Mouse (Mus musculus) liver, embryonic 12.5 days (tissue): ENCODE data around the gene Xylt1. TPM values are rescaled to one million over a fixed set of nuclear protein-coding genes. Genes with fewer than 3 reads are reported as not detected.

ENCODE experiments used
- ATAC-seq: fragments of 200-750 bp; cut with Nextera tagmentation; 2 replicates; pipeline ENCODE4 v1.8.0; 2017; ENCODE audit warnings: moderate number of reproducible peaks, mild to moderate bottlenecking, moderate library complexity
- H3K27ac ChIP-seq: fragments of 300-500 bp; sonication (generic); 2 replicates; pipeline ENCODE4 v1.5.1; 2016; ENCODE audit warnings: mild to moderate bottlenecking
- H3K27me3 ChIP-seq: fragments of 300-500 bp; sonication (generic); replicated peaks from 2 replicates; pipeline ENCODE4 v1.6.1; 2016; ENCODE audit warnings: mild to moderate bottlenecking, moderate library complexity
- H3K36me3 ChIP-seq: fragments of 300-500 bp; sonication (generic); 2 replicates; pipeline ENCODE4 v1.6.1; 2016; ENCODE audit warnings: mild to moderate bottlenecking, moderate library complexity
- H3K4me1 ChIP-seq: fragments of 300-500 bp; sonication (generic); 2 replicates; pipeline ENCODE4 v1.6.1; 2016
- H3K4me2 ChIP-seq: fragments of 300-500 bp; sonication (generic); 2 replicates; pipeline ENCODE4 v1.6.1; 2016; ENCODE audit warnings: mild to moderate bottlenecking, moderate library complexity
- H3K4me3 ChIP-seq: fragments of 300-500 bp; sonication (generic); 2 replicates; pipeline ENCODE4 v1.5.1; 2016; ENCODE audit warnings: mild to moderate bottlenecking, moderate library complexity
- H3K9ac ChIP-seq: fragments of 300-500 bp; sonication (generic); 2 replicates; pipeline ENCODE4 v1.6.1; 2016; ENCODE audit warnings: mild to moderate bottlenecking, moderate library complexity
- H3K9me3 ChIP-seq: fragments of 300-500 bp; sonication (generic); replicated peaks from 2 replicates; pipeline ENCODE4 v1.6.1; 2016; ENCODE audit warnings: mild to moderate bottlenecking, moderate library complexity
- WGBS: fragments of 180-500 bp; shearing (Covaris S2); methylation state at CpG from one replicate; pipeline ENCODE4 v1.1.7; 2016; ENCODE audit not compliant: insufficient replicate concordance; 5-methylcytosine and 5-hydroxymethylcytosine counted together
- polyA plus RNA-seq: library from polyadenylated mRNA; unstranded; fragments of >200 nt; fragmentation: Nextera tagmentation; extraction: Ambion mirVana; gene quantifications from 2 replicates; pipeline ENCODE4 v1.2.1, GENCODE M21; 2016

Gene Xylt1
- polyA plus RNA-seq, 1 experiment from 2014 or later = 0.58 TPM

- no peak for ATAC-seq
- Histone ChIP-seq H3K4me1 (no peaks in the 10 kb centered on the region), H3K27ac (no peak overlapping the region), H3K27me3 (no peaks in the 10 kb centered on the region), H3K9me3 (no peaks in the 10 kb centered on the region), H3K36me3 (no peaks in the 10 kb centered on the region), H3K9ac (no peak overlapping the region), H3K4me2 (no peak overlapping the region), H3K4me3 (no peak overlapping the region)
- WGBS = 60% methylated on average over 4 of the region's 4 CpGs
Measured at GRCm38 (mm10) chr7:117424841-117425240, 44.1 kb downstream of the Xylt1 start.

GRCm38 (mm10) chr7:117426366-117426765, 45.6 kb downstream of the Xylt1 start:
- no peaks in the 10 kb centered on the region for H3K27me3 ChIP-seq
- H3K36me3 ChIP-seq = no peaks in the 10 kb centered on the region
- no peak overlapping the region for H3K4me2 ChIP-seq
- ATAC-seq = no peak
- no peaks in the 10 kb centered on the region for H3K9me3 ChIP-seq
- no peaks in the 10 kb centered on the region for H3K4me1 ChIP-seq
- 68% methylated on average over 4 of the region's 4 CpGs for WGBS
- H3K4me3 ChIP-seq = no peak overlapping the region
- no peak overlapping the region for H3K27ac ChIP-seq
- no peak overlapping the region for H3K9ac ChIP-seq

GRCm38 (mm10) chr7:117428690-117429224, 48.0 kb downstream of the Xylt1 start:
- H3K4me1 ChIP-seq = no peaks in the 10 kb centered on the region
- H3K4me3 ChIP-seq = no peak overlapping the region
- H3K27ac ChIP-seq = no peak overlapping the region
- no peaks in the 10 kb centered on the region for H3K36me3 ChIP-seq
- no peaks in the 10 kb centered on the region for H3K27me3 ChIP-seq
- no peak overlapping the region for H3K4me2 ChIP-seq
- ATAC-seq = peak; percentile 35; the same call in 1 of the 2 replicates
- H3K9ac ChIP-seq = no peak overlapping the region
- WGBS = 32% methylated on average over 8 of the region's 8 CpGs
- no peaks in the 10 kb centered on the region for H3K9me3 ChIP-seq

- ATAC-seq = no peak
- Histone ChIP-seq H3K4me3 (no peak overlapping the region), H3K27ac (no peak overlapping the region), H3K9ac (no peak overlapping the region), H3K4me1 (0 out of 2 replicates have a peak, but pooled peaks cover 3% of the 10 kb centered on the region), H3K9me3 (no peaks in the 10 kb centered on the region), H3K4me2 (no peak overlapping the region), H3K36me3 (no peaks in the 10 kb centered on the region), H3K27me3 (no peaks in the 10 kb centered on the region)
- WGBS = 74% methylated on average over 5 of the region's 5 CpGs
Measured at GRCm38 (mm10) chr7:117429483-117429882, 48.7 kb downstream of the Xylt1 start.

GRCm38 (mm10) chr7:117429895-117430294, 49.1 kb downstream of the Xylt1 start:
- 72% methylated on average over 3 of the region's 3 CpGs for WGBS
- no peak overlapping the region for H3K4me3 ChIP-seq
- no peak overlapping the region for H3K9ac ChIP-seq
- no peaks in the 10 kb centered on the region for H3K9me3 ChIP-seq
- H3K27me3 ChIP-seq = no peaks in the 10 kb centered on the region
- H3K36me3 ChIP-seq = no peaks in the 10 kb centered on the region
- no peak overlapping the region for H3K4me2 ChIP-seq
- ATAC-seq = no peak
- no peak overlapping the region for H3K27ac ChIP-seq
- 0 out of 2 replicates have a peak, but pooled peaks cover 3% of the 10 kb centered on the region for H3K4me1 ChIP-seq

GRCm38 (mm10) chr7:117430361-117430935, 49.7 kb downstream of the Xylt1 start:
- Histone ChIP-seq H3K4me1 (0 out of 2 replicates have a peak, but pooled peaks cover 3% of the 10 kb centered on the region), H3K9ac (no peak overlapping the region), H3K4me2 (no peak overlapping the region), H3K36me3 (no peaks in the 10 kb centered on the region), H3K4me3 (no peak overlapping the region), H3K27ac (no peak overlapping the region), H3K27me3 (no peaks in the 10 kb centered on the region), H3K9me3 (no peaks in the 10 kb centered on the region)
- ATAC-seq = no peak
- WGBS = 65% methylated on average over 5 of the region's 5 CpGs

- Histone ChIP-seq H3K4me2 (no peak overlapping the region), H3K27ac (no peak overlapping the region), H3K36me3 (no peaks in the 10 kb centered on the region), H3K9ac (no peak overlapping the region), H3K9me3 (no peaks in the 10 kb centered on the region), H3K4me3 (no peak overlapping the region), H3K4me1 (0 out of 2 replicates have a peak, but pooled peaks cover 3% of the 10 kb centered on the region), H3K27me3 (no peaks in the 10 kb centered on the region)
- ATAC-seq = no peak
- 42% methylated on average over 9 of the region's 9 CpGs for WGBS
Measured at GRCm38 (mm10) chr7:117433641-117434040, 52.9 kb downstream of the Xylt1 start.

GRCm38 (mm10) chr7:117435091-117435490, 54.3 kb downstream of the Xylt1 start:
- Histone ChIP-seq H3K27ac (no peak overlapping the region), H3K36me3 (no peaks in the 10 kb centered on the region), H3K4me3 (no peak overlapping the region), H3K4me1 (0 out of 2 replicates have a peak, but pooled peaks cover 3% of the 10 kb centered on the region), H3K27me3 (no peaks in the 10 kb centered on the region), H3K4me2 (no peak overlapping the region), H3K9me3 (no peaks in the 10 kb centered on the region), H3K9ac (no peak overlapping the region)
- 56% methylated on average over 3 of the region's 3 CpGs for WGBS
- no peak for ATAC-seq

- no peak overlapping the region for H3K9ac ChIP-seq
- WGBS = 83% methylated on average over 12 of the region's 12 CpGs
- H3K9me3 ChIP-seq = no peaks in the 10 kb centered on the region
- H3K27ac ChIP-seq = no peak overlapping the region
- H3K4me3 ChIP-seq = no peak overlapping the region
- H3K27me3 ChIP-seq = no peaks in the 10 kb centered on the region
- ATAC-seq = no peak
- H3K4me1 ChIP-seq = 0 out of 2 replicates have a peak, but pooled peaks cover 3% of the 10 kb centered on the region
- H3K4me2 ChIP-seq = no peak overlapping the region
- no peaks in the 10 kb centered on the region for H3K36me3 ChIP-seq
Measured at GRCm38 (mm10) chr7:117435730-117436441, 55.1 kb downstream of the Xylt1 start.

- Histone ChIP-seq H3K27me3 (no peaks in the 10 kb centered on the region), H3K4me2 (no peak overlapping the region), H3K4me3 (no peak overlapping the region), H3K36me3 (no peaks in the 10 kb centered on the region), H3K9me3 (no peaks in the 10 kb centered on the region), H3K9ac (no peak overlapping the region), H3K27ac (no peak overlapping the region), H3K4me1 (0 out of 2 replicates have a peak, but pooled peaks cover 3% of the 10 kb centered on the region)
- no peak for ATAC-seq
- 76% methylated on average over 11 of the region's 11 CpGs for WGBS
Measured at GRCm38 (mm10) chr7:117436892-117437291, 56.1 kb downstream of the Xylt1 start.

GRCm38 (mm10) chr7:117440994-117441393, 60.2 kb downstream of the Xylt1 start:
- no peak for ATAC-seq
- no peak overlapping the region for H3K4me2 ChIP-seq
- H3K9ac ChIP-seq = no peak overlapping the region
- WGBS = 69% methylated on average over 3 of the region's 3 CpGs
- no peaks in the 10 kb centered on the region for H3K4me1 ChIP-seq
- no peak overlapping the region for H3K27ac ChIP-seq
- H3K4me3 ChIP-seq = no peak overlapping the region
- no peaks in the 10 kb centered on the region for H3K36me3 ChIP-seq
- no peaks in the 10 kb centered on the region for H3K27me3 ChIP-seq
- H3K9me3 ChIP-seq = no peaks in the 10 kb centered on the region

GRCm38 (mm10) chr7:117442639-117443038, 61.9 kb downstream of the Xylt1 start:
- Histone ChIP-seq H3K4me2 (no peak overlapping the region), H3K9ac (no peak overlapping the region), H3K4me3 (no peak overlapping the region), H3K9me3 (no peaks in the 10 kb centered on the region), H3K27ac (no peak overlapping the region), H3K27me3 (no peaks in the 10 kb centered on the region), H3K36me3 (no peaks in the 10 kb centered on the region), H3K4me1 (no peaks in the 10 kb centered on the region)
- 58% methylated on average over 2 of the region's 2 CpGs for WGBS
- ATAC-seq = no peak
